Mouse (Mus musculus) urinary bladder, adult 2 months (tissue): ENCODE results near the gene F2r. TPM values are rescaled to one million over a fixed set of nuclear protein-coding genes. Genes with fewer than 3 reads are reported as not detected.

Experiments
- DNase-seq: peaks from one replicate; pipeline ENCODE4 v3.0.0; 2022; ENCODE audit warnings: low spot score
- polyA plus RNA-seq: library from polyadenylated mRNA; depleted of rRNA; stranded (reverse); fragments of >200 nt; gene quantifications from 2 replicates; pipeline ENCODE4 v1.2.3, GENCODE M21; 2012

Gene F2r
- polyA plus RNA-seq, 1 experiment, result 6.6 TPM

GRCm38 (mm10) chr13:95632144-95632543, 13.9 kb upstream of the F2r start:
- DNase-seq, result no peak

DNA sequence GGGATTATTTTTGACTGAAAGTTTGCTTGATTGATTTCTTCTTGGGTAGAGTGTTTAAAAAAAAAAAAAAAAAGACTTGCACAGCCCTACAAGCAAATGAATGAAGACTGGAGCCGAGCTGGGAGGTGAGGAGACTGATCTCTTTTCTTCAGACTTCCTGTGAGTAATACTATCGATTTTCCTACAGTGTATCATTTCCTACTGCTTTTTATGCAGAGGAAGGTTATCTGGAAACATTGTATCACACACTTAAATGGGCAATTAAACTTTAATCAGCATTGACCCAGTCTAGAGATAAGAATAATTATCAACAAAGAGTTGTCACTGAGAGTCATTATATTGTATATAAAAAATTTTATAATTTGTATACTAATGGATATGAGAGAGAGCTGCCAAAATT, 12.5 kb upstream of the F2r start:
- DNase-seq, result no peak

DNA sequence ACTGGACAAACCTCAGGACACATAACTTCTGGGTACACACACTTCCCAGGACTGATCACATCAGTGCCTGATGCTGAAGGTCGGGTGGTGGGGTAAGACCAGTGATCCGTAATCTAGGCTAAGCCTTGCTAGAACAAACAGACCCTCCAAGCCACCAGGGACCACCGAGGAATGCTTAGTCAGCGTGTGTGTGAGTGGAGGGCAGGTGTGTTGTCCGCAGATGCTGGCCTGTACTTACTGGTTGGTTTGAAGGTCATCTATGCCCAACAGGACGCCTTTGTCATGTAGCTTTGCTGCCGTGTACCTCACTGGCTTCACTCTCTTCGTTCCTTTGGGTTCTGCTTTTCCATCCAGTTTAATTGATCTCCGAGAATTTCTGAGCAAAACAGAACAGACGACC, 11.5 kb upstream of the F2r start:
- DNase-seq, result no peak

GRCm38 (mm10) chr13:95626696-95627095, 8.4 kb upstream of the F2r start:
- DNase-seq, result no peak

- DNase-seq, result no peak
These were observed 4.8 kb upstream of the F2r start for GRCm38 (mm10) chr13:95623042-95623441.

DNA sequence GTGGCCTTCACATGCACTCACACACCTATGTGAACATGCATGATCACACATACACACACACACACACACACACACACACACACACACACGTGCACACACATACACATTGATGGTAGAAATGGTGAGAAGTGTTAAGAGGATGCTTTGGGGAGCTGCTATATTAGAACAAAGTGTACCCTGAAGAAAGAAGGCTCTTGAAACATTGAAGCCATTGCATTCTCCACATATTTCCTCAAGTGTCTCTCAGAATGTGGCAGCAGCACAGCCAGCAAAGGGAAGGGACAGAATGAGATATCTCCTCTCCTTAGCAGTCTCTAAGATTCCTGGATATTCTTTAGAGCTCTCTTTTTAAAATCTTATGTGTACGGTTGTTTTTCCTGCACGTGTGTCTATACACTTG, 3.3 kb upstream of the F2r start:
- DNase-seq, result no peak

- DNase-seq, result no peak
These were observed 572 bp upstream of the F2r start for GRCm38 (mm10) chr13:95618859-95619258.

DNA sequence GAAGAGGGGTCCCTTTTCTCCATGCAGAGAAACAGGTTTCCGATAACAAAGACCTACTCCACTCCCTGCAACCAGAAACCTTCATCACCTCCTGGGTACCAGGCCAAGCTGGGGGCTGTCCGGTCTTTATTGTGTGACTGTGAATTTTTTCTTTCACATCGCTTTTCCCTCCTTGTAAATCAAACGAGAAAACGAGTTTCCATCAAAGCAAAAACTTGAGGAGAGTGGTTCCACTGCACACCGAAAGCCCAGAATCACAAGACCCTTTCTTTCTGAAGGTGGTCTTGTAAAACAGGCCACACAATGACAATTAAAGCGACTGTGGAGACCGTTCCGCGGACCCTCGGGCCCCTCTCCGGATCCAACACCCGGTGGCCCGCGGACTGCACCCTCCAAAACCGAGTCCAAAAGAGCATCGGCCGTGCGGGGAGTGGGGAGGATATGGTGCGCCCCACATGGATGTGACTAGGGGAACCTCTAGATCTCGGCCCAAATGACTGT, 566 bp downstream of the F2r start:
- DNase-seq, result no peak

DNA sequence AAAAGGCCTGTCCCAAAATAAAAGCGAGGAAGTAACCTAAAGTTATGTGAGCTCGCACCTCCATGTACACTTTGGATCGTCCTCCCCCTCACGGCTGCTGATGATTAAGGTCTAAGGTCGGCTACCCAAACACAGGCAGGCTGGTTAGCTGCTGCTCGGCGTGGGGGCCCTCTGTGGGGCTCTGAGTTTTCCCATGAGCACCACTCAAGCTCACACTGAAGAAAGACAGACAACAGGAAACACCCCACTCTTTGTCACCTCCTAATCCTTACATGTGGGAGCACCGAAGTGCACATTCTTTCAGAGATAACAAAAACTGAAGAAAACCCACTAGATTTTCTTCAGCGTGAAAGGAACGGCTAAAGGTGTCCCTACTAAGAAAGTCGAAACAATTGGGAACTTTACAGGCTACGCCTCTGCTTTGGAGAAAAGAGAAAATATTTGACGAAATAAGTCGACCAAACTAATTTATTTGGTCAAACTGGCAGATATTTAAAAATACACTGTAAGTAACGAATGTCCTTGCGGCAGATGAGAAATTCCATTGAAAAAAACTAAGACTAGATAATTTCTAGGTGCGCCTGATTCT, 1.1 kb downstream of the F2r start:
- no peak for DNase-seq

GRCm38 (mm10) chr13:95616512-95616911, 1.8 kb downstream of the F2r start:
- no peak for DNase-seq

DNA sequence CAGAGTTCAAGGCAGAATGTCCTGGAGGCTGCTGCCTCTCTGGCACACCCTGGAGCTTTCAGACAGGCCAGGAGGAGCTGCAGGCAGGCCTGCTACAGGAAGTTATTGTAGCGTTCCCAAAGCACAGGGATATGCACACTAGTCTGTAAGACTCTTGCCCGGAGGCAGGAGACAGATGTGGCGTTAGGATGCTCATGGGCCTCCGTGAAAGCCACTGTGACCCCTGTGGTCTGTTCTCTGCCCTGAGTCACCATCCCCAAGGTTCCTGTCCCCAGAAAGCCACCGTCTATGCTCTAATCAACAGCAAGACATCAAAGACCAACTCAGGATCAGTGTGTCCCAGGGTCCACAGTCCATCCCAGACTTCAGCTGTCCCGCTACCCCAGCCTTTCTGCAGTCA, 3.5 kb downstream of the F2r start:
- no peak for DNase-seq

DNA sequence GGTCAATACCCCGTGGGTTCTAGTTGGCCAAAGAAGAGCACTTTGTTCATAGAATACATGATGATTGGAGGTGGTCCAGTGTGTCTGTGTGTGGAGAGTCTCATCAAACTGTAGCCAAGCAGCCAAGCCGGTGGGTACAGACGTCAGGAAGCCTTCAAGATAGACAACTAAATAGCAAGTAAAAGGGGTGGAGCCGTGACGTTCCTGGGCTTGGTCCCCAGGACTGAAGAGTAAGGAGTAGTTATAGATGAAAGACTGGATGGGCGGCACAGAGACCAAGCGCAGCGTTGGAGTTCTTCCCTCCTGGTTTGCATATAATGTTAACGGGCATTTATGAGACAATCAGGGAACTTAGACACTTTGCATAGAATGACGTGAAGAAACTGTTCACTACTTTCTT, 6.0 kb downstream of the F2r start:
- no peak for DNase-seq

DNA sequence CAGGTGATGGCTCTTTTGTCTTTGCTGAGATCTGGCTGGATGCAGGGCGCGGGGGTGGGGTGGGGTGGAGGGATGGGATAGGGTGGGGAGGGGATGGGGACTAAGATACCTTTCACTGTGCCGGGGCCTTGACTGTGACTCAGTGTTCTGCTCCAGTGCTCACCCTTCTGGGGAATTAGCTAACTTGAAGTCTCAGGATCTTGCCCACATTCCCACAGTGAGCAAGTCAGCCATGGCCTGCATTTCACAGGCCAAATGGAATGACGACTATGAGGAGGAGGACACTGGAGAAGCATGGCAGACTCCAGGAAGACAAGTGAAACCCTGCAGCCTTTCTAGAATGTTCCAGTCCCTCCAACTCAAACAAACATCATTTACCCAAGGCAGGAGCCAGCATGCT, 6.5 kb downstream of the F2r start:
- DNase-seq, result no peak

- DNase-seq, result no peak
These were observed 7.3 kb downstream of the F2r start for GRCm38 (mm10) chr13:95610786-95611562.

DNA sequence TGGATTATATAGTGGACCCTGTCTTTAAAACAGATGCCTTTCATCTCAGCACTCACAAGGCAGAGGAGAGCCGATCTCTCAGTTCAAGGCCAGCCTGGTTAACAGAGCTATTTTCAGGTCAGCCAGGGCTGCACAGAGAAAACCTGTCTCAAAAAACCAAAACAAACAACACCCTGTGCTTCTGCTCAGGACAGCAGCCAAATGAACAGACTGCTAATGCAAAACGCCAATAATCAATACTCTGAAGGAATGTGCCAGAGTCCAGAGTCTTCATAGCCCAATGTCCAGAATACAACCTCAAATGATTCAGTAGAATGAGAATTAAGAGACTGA, 9.2 kb downstream of the F2r start:
- no peak for DNase-seq

DNA sequence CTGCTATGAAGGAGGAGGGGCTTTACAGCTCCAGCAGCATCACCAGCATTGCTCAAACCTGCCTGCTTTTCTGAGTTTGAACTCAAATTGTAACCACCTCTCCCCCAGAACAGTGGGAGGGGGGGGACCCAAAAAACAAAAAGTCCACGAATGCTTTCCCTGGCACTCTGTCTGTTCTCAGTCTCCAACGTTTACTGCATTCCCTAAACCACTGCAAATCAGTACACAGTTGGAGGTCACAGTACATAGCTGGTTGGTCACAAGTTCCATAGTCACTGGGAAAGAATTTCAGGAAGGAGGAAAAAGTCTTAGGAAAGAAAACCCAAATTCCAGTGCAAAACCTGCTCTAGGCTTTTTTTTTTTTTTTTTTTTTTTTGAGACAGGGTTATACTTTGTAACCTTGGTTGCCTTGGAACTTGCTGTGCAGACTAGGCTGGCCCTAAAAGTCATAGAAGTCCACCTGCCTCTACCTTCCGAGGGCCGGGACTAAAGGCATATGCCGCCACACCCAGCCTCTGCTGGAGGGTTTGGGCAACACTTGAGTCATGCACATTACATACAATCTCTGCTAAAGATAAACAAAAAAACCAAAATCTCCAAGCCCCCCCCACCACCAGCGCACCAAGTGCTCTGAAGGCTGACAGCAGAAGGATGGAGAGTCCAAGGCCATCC, 9.7 kb downstream of the F2r start:
- DNase-seq, result no peak

GRCm38 (mm10) chr13:95607019-95607418, 11.3 kb downstream of the F2r start:
- no peak for DNase-seq

- DNase-seq, result no peak
These were observed 14.0 kb downstream of the F2r start for GRCm38 (mm10) chr13:95604288-95604687.

- DNase-seq, result no peak
These were observed 18.4 kb downstream of the F2r start for GRCm38 (mm10) chr13:95599833-95600359.

DNA sequence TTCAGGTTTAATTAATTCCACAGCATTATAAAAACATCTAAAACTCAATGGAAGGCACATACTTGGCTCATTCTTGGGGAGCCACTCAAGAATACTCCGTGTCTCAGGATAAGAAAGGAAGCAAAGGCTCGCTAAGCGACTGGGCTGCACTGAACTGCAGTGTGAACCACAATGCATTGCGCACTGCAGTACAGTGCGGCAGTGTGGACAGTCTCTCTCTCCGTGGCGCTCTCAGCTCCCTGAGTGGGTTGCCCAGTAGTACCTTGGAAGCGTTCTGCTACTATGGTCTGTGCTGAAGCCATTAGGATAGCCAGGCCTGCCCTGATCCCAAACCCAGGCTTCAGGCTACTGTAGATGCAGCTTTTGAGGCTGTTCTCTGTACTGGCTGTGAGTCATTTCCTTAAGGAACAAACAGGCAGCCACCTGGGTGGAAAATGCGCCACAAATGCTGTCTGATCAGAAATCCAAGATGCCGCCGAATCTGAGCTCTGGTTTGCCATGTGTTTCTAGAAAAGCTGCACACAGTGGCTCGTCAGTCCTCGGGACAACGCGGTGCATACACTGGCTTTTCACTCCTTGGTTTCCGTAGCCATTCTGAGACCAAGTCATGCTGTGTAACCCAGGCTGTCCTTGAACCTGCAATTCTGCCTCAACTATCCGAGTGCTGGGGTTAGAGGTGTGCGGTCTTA, 19.9 kb downstream of the F2r start:
- no peak for DNase-seq

- no peak for DNase-seq
These were observed 20.7 kb downstream of the F2r start for GRCm38 (mm10) chr13:95597578-95597977.

DNA sequence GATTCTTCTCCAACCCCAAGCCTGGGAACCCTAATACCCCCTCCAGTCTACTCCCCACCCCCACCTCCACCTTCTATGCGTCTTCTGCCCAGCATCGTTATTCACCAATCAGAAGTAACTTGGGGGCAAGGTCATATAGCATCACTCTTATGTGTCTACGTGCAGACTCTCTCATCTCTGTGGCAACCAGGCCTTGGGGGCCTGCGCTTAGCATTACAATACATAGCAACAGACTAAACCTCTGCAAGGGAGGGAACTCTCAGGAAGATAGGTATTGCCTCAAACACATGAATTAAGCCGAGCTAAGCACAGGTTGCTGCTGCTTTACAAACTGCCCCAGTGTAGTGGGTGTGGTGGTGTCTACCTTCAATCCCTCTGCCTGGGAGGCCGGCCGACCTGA, 21.6 kb downstream of the F2r start:
- DNase-seq, result no peak
